Mouse (Mus musculus) small intestine, adult 10 weeks (tissue): ENCODE results near the gene Zfp219. TPM values are rescaled to one million over a fixed set of nuclear protein-coding genes. Genes with fewer than 3 reads are reported as not detected.

Experiments used
- polyA plus RNA-seq: library from polyadenylated mRNA; stranded (reverse); fragments of 350-450 nt; fragmentation: Illumina TruSeq; extraction: RNeasy Lipid Tissue Mini Kit (QIAGEN cat#74804); gene quantifications from one replicate; pipeline ENCODE4 v1.2.3, GENCODE M21; 2014; ENCODE audit warnings: low replicate concordance

The Zfp219 gene
- 0.59 TPM for polyA plus RNA-seq

DNA sequence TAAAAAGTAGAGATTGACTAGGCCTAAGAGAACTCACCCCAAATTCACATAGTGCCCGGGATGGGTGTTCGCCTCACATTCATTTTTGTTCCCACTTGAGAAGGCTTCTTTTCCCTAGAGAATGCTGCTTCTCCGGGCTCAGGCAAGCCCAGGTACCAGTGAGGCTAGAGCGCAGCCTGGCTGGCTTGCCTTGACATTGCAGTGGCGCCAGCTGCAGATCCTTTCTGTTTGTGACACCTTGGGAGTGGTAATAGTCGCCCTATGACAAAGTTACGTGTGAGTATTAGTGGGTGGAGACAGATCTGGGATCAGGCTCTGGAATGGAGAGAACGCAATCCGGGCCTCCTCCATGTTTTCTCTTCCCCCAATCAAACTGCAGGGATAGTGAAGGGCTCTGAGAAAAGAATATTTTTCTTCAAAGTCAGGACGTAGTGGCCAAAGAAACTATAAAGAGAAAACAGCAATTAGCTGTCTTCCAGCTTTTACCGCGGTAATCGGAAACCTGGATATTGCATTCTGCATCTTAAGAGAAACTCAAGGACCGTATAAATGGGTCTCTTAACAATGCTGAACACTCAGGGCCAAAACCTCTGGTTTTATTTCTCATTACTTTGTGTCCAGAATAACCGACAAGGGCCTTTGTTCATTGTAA, at the start of gene Zfp219:
TSS of gene Zfp219 (minus strand) at position 248 of the 652 bp plus-strand sequence.

DNA sequence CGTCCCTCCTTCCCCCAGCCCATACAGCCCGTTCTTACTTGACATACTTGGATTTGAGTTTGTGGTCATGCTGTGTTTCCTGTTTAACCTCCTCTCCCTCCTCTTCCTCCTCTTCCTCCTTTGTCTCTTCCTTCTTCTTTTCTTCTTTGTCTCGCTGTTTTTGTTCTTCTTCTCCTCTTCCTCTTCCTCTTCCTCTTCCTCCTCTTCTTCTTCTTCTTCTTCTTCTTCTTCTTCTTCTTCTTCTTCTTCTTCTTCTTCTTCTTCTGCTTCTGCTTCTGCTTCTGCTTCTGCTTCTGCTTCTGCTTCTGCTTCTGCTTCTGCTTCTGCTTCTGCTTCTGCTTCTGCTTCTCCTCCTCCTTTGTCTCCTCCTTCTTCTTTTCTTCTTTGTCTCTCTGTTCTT, 21.8 kb upstream of the Zfp219 start, which contains the start of gene Olfr221:
TSS of gene Olfr221 (minus strand) at position 101 of the 400 bp plus-strand sequence.

DNA sequence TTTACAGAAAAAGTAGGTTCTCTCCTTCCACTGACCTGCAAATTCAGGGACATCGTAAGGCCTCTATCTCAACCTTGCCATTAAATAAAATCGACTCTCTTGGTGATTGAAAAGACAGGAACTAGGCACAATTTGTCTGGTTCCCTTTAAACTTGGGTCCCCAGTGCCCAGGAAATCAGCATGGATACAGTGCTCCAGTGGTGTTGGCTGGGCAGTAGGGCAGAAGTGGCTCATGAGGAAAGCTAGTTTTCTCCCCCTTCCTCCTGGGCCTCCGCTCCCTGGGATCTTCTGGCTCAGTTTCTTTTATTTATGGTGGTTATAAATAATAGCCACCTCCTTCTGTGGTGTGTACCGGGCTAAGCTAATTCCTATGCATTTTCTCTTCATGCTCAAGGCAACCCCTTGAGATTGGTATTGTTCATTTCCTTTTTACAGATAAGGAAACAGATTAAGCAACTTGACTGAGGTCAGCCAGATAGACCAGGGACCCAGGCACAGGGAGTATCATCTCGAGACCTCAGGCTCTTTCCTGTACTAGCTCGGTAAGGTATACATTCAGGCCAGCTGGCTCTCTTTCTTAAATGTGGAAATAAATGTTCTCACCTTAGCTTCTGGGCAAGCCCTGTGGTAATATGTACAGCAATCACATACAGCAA, 5.0 kb downstream of the Zfp219 start, which contains the start of gene Tmem253:
TSS of gene Tmem253 (plus strand) at position 214 of the 656 bp plus-strand sequence.

DNA sequence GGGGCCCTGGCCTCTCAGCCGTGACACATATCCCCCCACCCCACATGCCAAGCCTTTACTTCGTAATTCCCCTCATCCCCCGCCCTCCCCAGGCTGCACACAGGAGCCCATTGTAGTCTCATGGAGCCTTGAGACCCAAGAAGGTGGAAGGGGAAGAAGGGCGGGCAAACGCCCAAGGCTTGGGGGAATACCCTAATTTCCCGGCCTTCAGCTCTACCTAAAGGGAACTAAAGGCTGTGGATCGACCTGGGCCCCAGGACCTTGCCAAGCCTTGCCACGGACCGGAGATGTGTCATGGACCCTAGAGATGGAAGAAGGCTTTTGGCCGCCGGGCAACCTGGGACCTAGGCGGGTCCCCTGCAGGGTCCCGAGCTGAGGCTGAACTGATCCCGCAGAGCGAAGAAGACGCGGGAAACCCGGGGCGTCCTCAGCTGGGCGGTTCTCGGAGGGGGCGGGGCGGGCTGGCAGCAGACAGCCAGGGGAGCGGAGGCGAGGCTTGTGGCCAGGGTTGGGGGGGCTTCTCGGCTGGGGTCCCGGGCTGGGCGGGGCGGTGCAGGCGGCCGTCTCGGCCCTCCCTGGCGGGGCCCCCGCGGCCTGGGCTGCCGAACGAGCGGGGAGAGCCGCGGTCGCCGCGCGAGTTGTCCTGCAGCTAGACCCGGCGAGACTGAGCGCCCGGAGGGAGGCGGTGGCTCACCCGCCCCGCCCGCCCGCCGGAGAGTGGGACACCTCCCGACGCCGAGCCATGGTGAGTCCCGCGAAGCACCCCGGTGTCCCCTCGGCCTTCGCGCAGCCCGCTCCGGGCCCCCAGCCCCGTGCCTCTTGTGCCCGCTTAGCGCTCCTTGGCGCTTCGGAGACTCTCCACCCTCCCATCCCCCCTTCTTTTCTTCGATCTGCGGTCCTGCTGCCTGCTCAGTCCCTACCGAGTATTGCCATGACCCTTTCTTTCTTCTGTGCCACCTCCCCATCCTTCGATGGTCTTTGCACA, 36.0 kb downstream of the Zfp219 start, which contains the start of gene Arhgef40:
TSS of gene Arhgef40 (plus strand) at position 473 of the 985 bp plus-strand sequence.

Other genes starting within 250 kb of the Zfp219 start
- 125 TPM for gene Ang4, start 247.1 kb downstream of the Zfp219 start, polyA plus RNA-seq
- not detected for gene AY358078, start 220.7 kb downstream of the Zfp219 start, polyA plus RNA-seq
- gene Ear6, start 167.0 kb downstream of the Zfp219 start, polyA plus RNA-seq = not detected
- gene Mettl17, start 135.9 kb downstream of the Zfp219 start, polyA plus RNA-seq = 3.0 TPM
- gene Slc39a2, start 127.8 kb downstream of the Zfp219 start, polyA plus RNA-seq = 0.97 TPM
- gene Ndrg2, start 106.6 kb downstream of the Zfp219 start, polyA plus RNA-seq = 68.9 TPM
- not detected for gene Tppp2, start 102.3 kb downstream of the Zfp219 start, polyA plus RNA-seq
- gene Rnase13, start 98.0 kb downstream of the Zfp219 start, polyA plus RNA-seq = not detected
- 2.4 TPM for gene Arhgef40, start 36.0 kb downstream of the Zfp219 start, polyA plus RNA-seq
- 7.1 TPM for gene Tmem253, start 5.1 kb downstream of the Zfp219 start, polyA plus RNA-seq
- not detected for gene Olfr221, start 21.7 kb upstream of the Zfp219 start, polyA plus RNA-seq
- 274 TPM for gene Hnrnpc, start 83.3 kb upstream of the Zfp219 start, polyA plus RNA-seq
- gene Rpgrip1, start 90.0 kb upstream of the Zfp219 start, polyA plus RNA-seq = 2.0 TPM
- 37.6 TPM for gene Supt16, start 176.7 kb upstream of the Zfp219 start, polyA plus RNA-seq
- 45.7 TPM for gene Chd8, start 237.0 kb upstream of the Zfp219 start, polyA plus RNA-seq